Mouse (Mus musculus) neural tube, embryonic 11.5 days (tissue): ENCODE measurements around the gene Tmem26. TPM values are rescaled to one million over a fixed set of nuclear protein-coding genes. Genes with fewer than 3 reads are reported as not detected.
"Not testable (repeated sequence)": the region's sequence is repeated elsewhere in the genome, so short reads cannot be mapped to it uniquely, and the experiment has no call there.

Source experiments
- ATAC-seq: fragments of 200-750 bp; cut with Nextera tagmentation; 2 replicates; pipeline ENCODE4 v1.8.0; 2017; ENCODE audit warnings: moderate number of reproducible peaks, mild to moderate bottlenecking, moderate TSS enrichment, moderate library complexity; ENCODE audit not compliant: insufficient read depth, low FRiP score, low TSS enrichment
- DNase-seq: peaks from one replicate; pipeline ENCODE4 v3.0.0-alpha.2; 2015; ENCODE audit warnings: low spot score
- H3K27ac ChIP-seq: fragments of 300-500 bp; sonication (generic); 2 replicates; pipeline ENCODE4 v1.5.1; 2014; ENCODE audit warnings: low read depth, mild to moderate bottlenecking, low read length
- H3K27me3 ChIP-seq: fragments of 300-500 bp; sonication (generic); 2 replicates; pipeline ENCODE4 v1.6.1; 2014; ENCODE audit warnings: mild to moderate bottlenecking, low read length, mixed read lengths; ENCODE audit not compliant: control insufficient read depth, insufficient read depth
- H3K36me3 ChIP-seq: fragments of 300-500 bp; sonication (generic); 2 replicates; pipeline ENCODE4 v1.6.1; 2014; ENCODE audit warnings: mild to moderate bottlenecking, low read length, moderate library complexity, mixed read lengths; ENCODE audit not compliant: control insufficient read depth, insufficient read depth
- H3K4me1 ChIP-seq: fragments of 300-500 bp; sonication (generic); 2 replicates; pipeline ENCODE4 v1.6.1; 2014; ENCODE audit warnings: low read length, mixed read lengths; ENCODE audit not compliant: control insufficient read depth, insufficient read depth
- H3K4me2 ChIP-seq: fragments of 300-500 bp; sonication (generic); 2 replicates; pipeline ENCODE4 v1.6.1; 2014; ENCODE audit warnings: low read depth, mild to moderate bottlenecking, moderate library complexity
- H3K4me3 ChIP-seq: fragments of 300-500 bp; sonication (generic); 2 replicates; pipeline ENCODE4 v1.5.1; 2014; ENCODE audit warnings: low read depth, low read length
- H3K9ac ChIP-seq: fragments of 300-500 bp; sonication (generic); 2 replicates; pipeline ENCODE4 v1.6.1; 2014; ENCODE audit warnings: mild to moderate bottlenecking, low read length
- H3K9me3 ChIP-seq: fragments of 300-500 bp; sonication (generic); 2 replicates; pipeline ENCODE4 v1.6.1; 2016; ENCODE audit warnings: low read length; ENCODE audit not compliant: control insufficient read depth
- WGBS: fragments of 180-500 bp; shearing (Covaris S2); extraction: QIAGEN DNeasy Blood & Tissue Kit; methylation state at CpG from one replicate; pipeline ENCODE4 v1.1.7; 2014; 5-methylcytosine and 5-hydroxymethylcytosine counted together
- polyA plus RNA-seq: library from polyadenylated mRNA; unstranded; fragments of >200 nt; fragmentation: Nextera tagmentation; extraction: Ambion mirVana; gene quantifications from 2 replicates; pipeline ENCODE4 v1.2.1, GENCODE M21; 2014

Gene Tmem26
- polyA plus RNA-seq, 1 experiment from 2014 or later, result 4.9 TPM

GRCm38 (mm10) chr10:68735621-68736020 is 12.2 kb downstream of the Tmem26 start:
- no peaks in the 10 kb centered on the region for H3K9me3 ChIP-seq

GRCm38 (mm10) chr10:68737391-68737790 is 13.9 kb downstream of the Tmem26 start:
- H3K9me3 ChIP-seq, result no peaks in the 10 kb centered on the region
- no peaks in the 10 kb centered on the region for H3K36me3 ChIP-seq
- no peak overlapping the region for H3K27ac ChIP-seq
- no peak overlapping the region for H3K9ac ChIP-seq
- H3K27me3 ChIP-seq, result no peaks in the 10 kb centered on the region
- H3K4me1 ChIP-seq, result no peaks in the 10 kb centered on the region
- no peak overlapping the region for H3K4me3 ChIP-seq
- no peak overlapping the region for H3K4me2 ChIP-seq
- WGBS, result 85% methylated on average over 7 of the region's 7 CpGs
- no peak for DNase-seq
- no peak for ATAC-seq

More at GRCm38 (mm10) chr10:68735621-68736020, 12.2 kb downstream of the Tmem26 start:
- H3K9ac ChIP-seq, result no peak overlapping the region
- no peak overlapping the region for H3K4me3 ChIP-seq
- H3K27ac ChIP-seq, result no peak overlapping the region
- DNase-seq, result no peak
- no peaks in the 10 kb centered on the region for H3K36me3 ChIP-seq
- no peak for ATAC-seq
- no peak overlapping the region for H3K4me2 ChIP-seq
- no peaks in the 10 kb centered on the region for H3K27me3 ChIP-seq
- 78% methylated on average over 3 of the region's 3 CpGs for WGBS
- no peaks in the 10 kb centered on the region for H3K4me1 ChIP-seq

GRCm38 (mm10) chr10:68738981-68739380 is 15.5 kb downstream of the Tmem26 start:
- not testable (repeated sequence) for H3K4me3 ChIP-seq, H3K9ac ChIP-seq, H3K36me3 ChIP-seq, H3K27ac ChIP-seq, H3K4me1 ChIP-seq, DNase-seq, ATAC-seq, H3K9me3 ChIP-seq, H3K4me2 ChIP-seq, H3K27me3 ChIP-seq
- WGBS, result 85% methylated on average over 1 of the region's 1 CpGs

- no peaks in the 10 kb centered on the region for H3K36me3 ChIP-seq
- WGBS, result 85% methylated on average over 2 of the region's 2 CpGs
- H3K4me3 ChIP-seq, result no peak overlapping the region
- H3K27ac ChIP-seq, result no peak overlapping the region
- no peaks in the 10 kb centered on the region for H3K4me1 ChIP-seq
- DNase-seq, result no peak
- no peak for ATAC-seq
- H3K9ac ChIP-seq, result no peak overlapping the region
- no peak overlapping the region for H3K4me2 ChIP-seq
- H3K27me3 ChIP-seq, result no peaks in the 10 kb centered on the region
- H3K9me3 ChIP-seq, result no peaks in the 10 kb centered on the region
Measured at GRCm38 (mm10) chr10:68740251-68740650, 16.8 kb downstream of the Tmem26 start.

GRCm38 (mm10) chr10:68750921-68751320 is 27.5 kb downstream of the Tmem26 start:
- DNase-seq (no peak), ATAC-seq (no peak)
- Histone ChIP-seq H3K4me3 (no peak overlapping the region), H3K4me2 (no peak overlapping the region), H3K4me1 (no peaks in the 10 kb centered on the region), H3K9me3 (no peaks in the 10 kb centered on the region), H3K36me3 (no peaks in the 10 kb centered on the region), H3K27me3 (no peaks in the 10 kb centered on the region), H3K27ac (no peak overlapping the region), H3K9ac (no peak overlapping the region)
- 87% methylated on average over 7 of the region's 7 CpGs for WGBS

- Histone ChIP-seq H3K4me1 (no peaks in the 10 kb centered on the region), H3K27ac (no peak overlapping the region), H3K9me3 (no peaks in the 10 kb centered on the region), H3K9ac (no peak overlapping the region), H3K4me3 (no peak overlapping the region), H3K36me3 (no peaks in the 10 kb centered on the region), H3K4me2 (no peak overlapping the region), H3K27me3 (no peaks in the 10 kb centered on the region)
- whole genome bisulfite sequencing, result 60% methylated on average over 5 of the region's 5 CpGs
- DNase-seq, result peak; percentile 53
- no peak for ATAC-seq
Measured at GRCm38 (mm10) chr10:68759238-68759637, 35.8 kb downstream of the Tmem26 start.

- H3K4me1 ChIP-seq, result no peaks in the 10 kb centered on the region
- no peaks in the 10 kb centered on the region for H3K36me3 ChIP-seq
- no peak overlapping the region for H3K27ac ChIP-seq
- H3K4me2 ChIP-seq, result no peak overlapping the region
- 48% methylated on average over 7 of the region's 7 CpGs for WGBS
- DNase-seq, result peak; percentile 46
- no peak overlapping the region for H3K4me3 ChIP-seq
- no peak overlapping the region for H3K9ac ChIP-seq
- H3K27me3 ChIP-seq, result no peaks in the 10 kb centered on the region
- no peaks in the 10 kb centered on the region for H3K9me3 ChIP-seq
- no peak for ATAC-seq
Measured at GRCm38 (mm10) chr10:68759789-68760188, 36.3 kb downstream of the Tmem26 start.

- H3K27me3 ChIP-seq, result no peaks in the 10 kb centered on the region
- no peaks in the 10 kb centered on the region for H3K36me3 ChIP-seq
- no peaks in the 10 kb centered on the region for H3K9me3 ChIP-seq
- no peak overlapping the region for H3K4me3 ChIP-seq
- no peak overlapping the region for H3K4me2 ChIP-seq
- ATAC-seq (no peak), DNase-seq (no peak)
- WGBS, result 86% methylated on average over 9 of the region's 9 CpGs
- H3K9ac ChIP-seq, result no peak overlapping the region
- H3K27ac ChIP-seq, result no peak overlapping the region
- H3K4me1 ChIP-seq, result no peaks in the 10 kb centered on the region
Measured at GRCm38 (mm10) chr10:68781067-68781868, 57.8 kb downstream of the Tmem26 start.

GRCm38 (mm10) chr10:68782724-68783123 is 59.3 kb downstream of the Tmem26 start:
- no peaks in the 10 kb centered on the region for H3K4me1 ChIP-seq
- ATAC-seq, result no peak
- no peaks in the 10 kb centered on the region for H3K27me3 ChIP-seq
- no peaks in the 10 kb centered on the region for H3K36me3 ChIP-seq
- no peak for DNase-seq
- no peak overlapping the region for H3K9ac ChIP-seq
- H3K9me3 ChIP-seq, result no peaks in the 10 kb centered on the region
- no peak overlapping the region for H3K4me2 ChIP-seq
- no peak overlapping the region for H3K27ac ChIP-seq
- H3K4me3 ChIP-seq, result no peak overlapping the region
- WGBS, result 88% methylated on average over 6 of the region's 6 CpGs
